ENCODE assay signal across 8 mouse cellular contexts in the genomic region with DNA sequence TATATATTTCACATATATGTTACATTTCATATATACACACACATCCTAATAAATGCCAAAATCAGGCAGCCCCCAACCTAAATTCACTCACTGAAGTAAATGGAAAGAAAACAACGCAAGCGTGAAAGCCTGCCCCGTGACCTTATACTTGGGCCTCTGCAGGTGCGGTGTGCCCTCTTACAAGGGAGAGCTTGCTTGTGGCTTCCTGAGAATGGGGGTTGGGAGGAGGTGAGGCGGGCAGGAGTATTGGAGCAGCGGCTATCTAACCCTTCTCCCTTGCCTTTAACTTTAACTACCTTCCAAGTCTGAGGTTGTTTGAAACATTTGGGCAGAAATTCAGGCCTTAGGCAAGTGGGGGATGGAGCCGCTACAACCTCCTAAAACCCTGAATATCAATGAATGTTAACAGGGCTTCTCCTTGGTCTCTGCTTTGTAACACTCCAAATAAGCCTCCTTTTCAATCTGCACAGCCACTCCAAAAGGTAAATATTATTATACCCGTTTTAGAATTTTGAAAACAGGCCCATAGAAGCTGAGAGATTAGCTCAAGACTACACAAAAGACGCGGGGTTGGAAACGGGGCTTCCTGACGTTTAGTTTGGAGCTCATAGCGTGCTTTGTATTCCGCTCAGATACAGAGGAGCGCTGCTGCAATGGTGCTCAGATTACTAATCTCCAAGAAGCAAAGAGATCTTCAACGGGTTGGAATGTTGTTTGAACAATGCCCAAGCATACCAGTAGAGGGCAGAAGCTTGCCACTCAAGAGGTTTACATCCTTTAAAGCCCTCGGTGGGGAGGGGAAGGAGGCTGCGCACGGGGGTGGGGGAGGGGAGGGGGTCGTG. TPM values are rescaled to one million over a fixed set of nuclear protein-coding genes. Genes with fewer than 3 reads are reported as not detected.
A peak's percentile ranks its signal among the peaks of the same experiment; 100 is the strongest.
DNase-seq lines count a peak whose midpoint lies in the region; ATAC-seq and TF ChIP-seq lines count a peak whose summit lies in the region.

No protein-coding gene starts in this region.

- no peaks in the 10 kb centered on the region for H3K36me3 ChIP-seq in MEL (ENCODE audit: control insufficient read depth in 1 of 2, insufficient read depth in 2 of 2, low read length in 2 of 2)
- H3K36me3 ChIP-seq in forebrain, embryonic 14.5 days (ENCODE audit: control insufficient read depth, insufficient read depth, low read length) = no peaks in the 10 kb centered on the region
- H3K36me3 ChIP-seq in lung, embryonic 14.5 days (ENCODE audit: insufficient read depth) = no peaks in the 10 kb centered on the region

- peak overlapping the region; percentile 30; the same call in 1 of the 2 replicates for H3K4me2 ChIP-seq in forebrain, embryonic 14.5 days (ENCODE audit: low read length)
- peak overlapping the region; percentile 40 for H3K4me2 ChIP-seq in lung, embryonic 14.5 days

- TF ChIP-seq RAD21 in MEL (IDR thresholded peaks at IDR 0.05; ENCODE audit: low read depth, low read length) = peak; percentile 44

- 5% methylated on average over 20 of the region's 20 CpGs for WGBS in forebrain, embryonic 14.5 days
- WGBS in lung, embryonic 14.5 days = 19% methylated on average over 20 of the region's 20 CpGs
- 25% methylated on average over 19 of the region's 20 CpGs for WGBS in olfactory bulb, adult 2 months

- peak; percentile 89 for ATAC-seq in forebrain, embryonic 14.5 days
- peak; percentile 76 for ATAC-seq in lung, embryonic 14.5 days (ENCODE audit: insufficient read depth)

- no peak overlapping the region for H3K9ac ChIP-seq in MEL (ENCODE audit: control insufficient read depth, low read depth, low read length, poor library complexity, severe bottlenecking)
- peak overlapping the region; percentile 10; the same call in 1 of the 2 replicates for H3K9ac ChIP-seq in forebrain, embryonic 14.5 days (ENCODE audit: low read length)
- no peak overlapping the region for H3K9ac ChIP-seq in lung, embryonic 14.5 days

- H3K4me3 ChIP-seq in MEL (ENCODE audit: control insufficient read depth in 1 of 2, insufficient read depth in 1 of 2, low read depth in 2 of 2, low read length in 2 of 2) = no peak overlapping the region
- H3K4me3 ChIP-seq in forebrain, embryonic 14.5 days (ENCODE audit: low read depth, low read length) = no peak overlapping the region
- H3K4me3 ChIP-seq in lung, embryonic 14.5 days (ENCODE audit: low read depth, low read length) = no peak overlapping the region
- no peak overlapping the region for H3K4me3 ChIP-seq in olfactory bulb, adult 2 months (ENCODE audit: insufficient read depth, low read depth, low read length)

- H3K79me2 ChIP-seq in MEL (ENCODE audit: control insufficient read depth, insufficient read depth, low read length, poor library complexity) = no peaks in the 10 kb centered on the region

- peak in 2 of 3 experiments; percentile 48 to 50; a peak in 4 of 6 replicates for TF ChIP-seq CTCF in MEL (IDR thresholded peaks at IDR 0.05 in 2 of 3, conservative IDR thresholded peaks at IDR 0.05 in 1 of 3; ENCODE audit: control insufficient read depth in 1 of 3, insufficient read depth in 1 of 3, low read depth in 2 of 3, low read length in 3 of 3, poor library complexity in 1 of 3, severe bottlenecking in 1 of 3)
- peak; percentile 82 for TF ChIP-seq CTCF in lung, embryonic 14.5 days (IDR thresholded peaks at IDR 0.05; ENCODE audit: low read depth)
- 0 out of 2 replicates have a peak, but pooled peaks have one; percentile 19 for TF ChIP-seq CTCF in olfactory bulb, adult 2 months (IDR thresholded peaks at IDR 0.05; ENCODE audit: insufficient read depth, low read depth, low read length)

- intact Hi-C loops in heart, postnatal 14 days (cut with DNase I) = loop anchor here (1.0 to 5.0 kb wide), 4 partner anchors 31 to 408 kb away; no protein-coding TSS in a partner anchor

- H3K27ac ChIP-seq in MEL (ENCODE audit: control insufficient read depth, low read depth, low read length) = no peak overlapping the region
- no peak overlapping the region; the same call in 1 of the 2 replicates for H3K27ac ChIP-seq in forebrain, embryonic 14.5 days (ENCODE audit: low read depth, low read length)
- H3K27ac ChIP-seq in lung, embryonic 14.5 days (ENCODE audit: low read depth) = no peak overlapping the region
- H3K27ac ChIP-seq in olfactory bulb, adult 2 months (ENCODE audit: insufficient read depth, low read depth, low read length) = no peak overlapping the region

- TF ChIP-seq EP300 in MEL (IDR thresholded peaks at IDR 0.05; ENCODE audit: low read depth in 1 of 2, low read length in 2 of 2) = no peak

- TF ChIP-seq POLR2A in MEL (IDR thresholded peaks at IDR 0.05; ENCODE audit: control insufficient read depth in 1 of 2, insufficient read depth in 1 of 2, low read depth in 1 of 2, low read length in 2 of 2, poor library complexity in 1 of 2) = no peak
- TF ChIP-seq POLR2A in olfactory bulb, adult 2 months (IDR thresholded peaks at IDR 0.05; ENCODE audit: insufficient read depth, low read depth, low read length) = no peak

- no peaks in the 10 kb centered on the region; a peak in 1 of 4 replicates for H3K27me3 ChIP-seq in MEL (ENCODE audit: control insufficient read depth in 1 of 2, insufficient read depth in 2 of 2, low read length in 2 of 2)
- no peaks in the 10 kb centered on the region for H3K27me3 ChIP-seq in forebrain, embryonic 14.5 days (replicated peaks; ENCODE audit: control insufficient read depth, insufficient read depth, low read length)
- no peaks in the 10 kb centered on the region for H3K27me3 ChIP-seq in lung, embryonic 14.5 days (ENCODE audit: insufficient read depth, low read length)

- H3K4me1 ChIP-seq in MEL (ENCODE audit: control insufficient read depth in 1 of 2, insufficient read depth in 2 of 2, low read length in 2 of 2) = no peaks in the 10 kb centered on the region
- 0 out of 2 replicates have a peak, but pooled peaks cover 2% of the 10 kb centered on the region for H3K4me1 ChIP-seq in forebrain, embryonic 14.5 days (ENCODE audit: control insufficient read depth, insufficient read depth, low read length)
- H3K4me1 ChIP-seq in lung, embryonic 14.5 days (ENCODE audit: insufficient read depth) = no peaks in the 10 kb centered on the region
- no peaks in the 10 kb centered on the region for H3K4me1 ChIP-seq in olfactory bulb, adult 2 months (ENCODE audit: control insufficient read depth, insufficient read depth, low read length)

- H3K9me3 ChIP-seq in MEL (replicated peaks; ENCODE audit: insufficient read depth, low read length) = no peaks in the 10 kb centered on the region
- no peaks in the 10 kb centered on the region for H3K9me3 ChIP-seq in forebrain, embryonic 14.5 days (replicated peaks; ENCODE audit: control insufficient read depth, low read length)
- no peaks in the 10 kb centered on the region for H3K9me3 ChIP-seq in lung, embryonic 14.5 days (ENCODE audit: low read depth, low read length)

- DNase-seq in MEL (ENCODE audit: low read depth, low spot score) = peak; percentile 24
- peak; percentile 15 for DNase-seq in c-Kit-positive CD71-positive TER-119-negative erythroid progenitor cells, embryonic 14.5 days (ENCODE audit: low read depth)
- peak; percentile 95 for DNase-seq in forebrain, embryonic 14.5 days (ENCODE audit: low spot score)
- DNase-seq in heart, postnatal 14 days = peak; percentile 55 to 77
- DNase-seq in kidney, postnatal 36 days = peak; percentile 72 to 74
- DNase-seq in lung, embryonic 14.5 days = peak; percentile 92
- peak; percentile 85 for DNase-seq in thymus, postnatal 14 days

TF ChIP-seq in MEL, 35 proteins besides CTCF, POLR2A, EP300 and RAD21:
- TF ChIP-seq NRF1 (IDR thresholded peaks at IDR 0.05; ENCODE audit: insufficient read depth, low read depth, low read length, poor library complexity, severe bottlenecking) (no peak), GATA1 (IDR thresholded peaks at IDR 0.05; ENCODE audit: low read depth, low read length) (no peak), MAZ (IDR thresholded peaks at IDR 0.05; ENCODE audit: low read depth, low read length) (peak; percentile 32; the same call in 1 of the 2 replicates), POLR2AphosphoS5 (IDR thresholded peaks at IDR 0.05; ENCODE audit: borderline replicate concordance, low read depth, low read length) (no peak), ELF1 (IDR thresholded peaks at IDR 0.05; ENCODE audit: low read depth, low read length) (no peak), SMC3 (IDR thresholded peaks at IDR 0.05; ENCODE audit: low read depth, low read length) (peak; percentile 37; the same call in 1 of the 2 replicates), ETS1 (IDR thresholded peaks at IDR 0.05; ENCODE audit: low read depth, low read length) (no peak), ZC3H11A (IDR thresholded peaks at IDR 0.05; ENCODE audit: low read depth, low read length) (0 out of 2 replicates have a peak, but pooled peaks have one; percentile 26), GABPA (IDR thresholded peaks at IDR 0.05; ENCODE audit: low read depth, low read length) (no peak)

RNA-seq across cellular contexts. Expression of gene Lbh, which starts 28.3 kb away (rescaled TPM):
- not detected in 2 replicates for total RNA-seq in MEL (2012; rRNA removed)
- not detected for polyA plus RNA-seq in MEL (2012; ENCODE audit: insufficient read depth in 1 of 2, insufficient read length in 2 of 2, low read depth in 1 of 2, low replicate concordance in 2 of 2, missing spikeins in 1 of 2)
- polyA plus RNA-seq in forebrain, embryonic 14.5 days (2014; fragmentation: Nextera tagmentation; extraction: Ambion mirVana) = 8.1 and 8.7 TPM in 2 replicates
- total RNA-seq in heart, postnatal 14 days (2021) = 100 to 1,000 TPM; 318 to 323 TPM
- 6.4 and 6.8 TPM in 2 replicates for polyA plus RNA-seq in lung, embryonic 14.5 days (2014; fragmentation: Nextera tagmentation; extraction: Ambion mirVana)
- polyA plus RNA-seq in olfactory bulb, adult 2 months (2012; ENCODE audit: insufficient read depth, insufficient read length, low replicate concordance, missing spikeins) = 99.3 TPM in 1 of 2 replicates, not detected in the other

RNA-seq across cellular contexts. Expression of gene Ypel5, which starts 53.5 kb away (rescaled TPM):
- total RNA-seq in MEL (2012; rRNA removed) = 9.2 and 12.6 TPM in 2 replicates
- polyA plus RNA-seq in MEL (2012; ENCODE audit: insufficient read depth in 1 of 2, insufficient read length in 2 of 2, low read depth in 1 of 2, low replicate concordance in 2 of 2, missing spikeins in 1 of 2) = 10 to 100 TPM; 15.5 to 80.4 TPM
- polyA plus RNA-seq in forebrain, embryonic 14.5 days (2014; fragmentation: Nextera tagmentation; extraction: Ambion mirVana) = 118 and 128 TPM in 2 replicates
- total RNA-seq in heart, postnatal 14 days (2021) = 10 to 100 TPM; 40.1 to 45.6 TPM
- 36.4 and 38.1 TPM in 2 replicates for polyA plus RNA-seq in lung, embryonic 14.5 days (2014; fragmentation: Nextera tagmentation; extraction: Ambion mirVana)
- polyA plus RNA-seq in olfactory bulb, adult 2 months (2012; ENCODE audit: insufficient read depth, insufficient read length, low replicate concordance, missing spikeins) = not detected in 2 replicates

Comparison
In these comparisons a context has a peak if more than half of its experiments do, and no peak if none do; other contexts are left out.
1. DNase-seq: peak in every context shown above with its lines; median percentile 95 in forebrain, embryonic 14.5 days; 92 in lung, embryonic 14.5 days; 85 in thymus, postnatal 14 days; 73 in kidney, postnatal 36 days; 66 in heart, postnatal 14 days; 24 in MEL; 15 in c-Kit-positive CD71-positive TER-119-negative erythroid progenitor cells, embryonic 14.5 days.
2. CTCF ChIP-seq: peak in every context shown above with its lines; median percentile 82 in lung, embryonic 14.5 days; 49 in MEL; 19 in olfactory bulb, adult 2 months.